Mouse (Mus musculus): ENCODE results near the gene Slc6a16. TPM values are rescaled to one million over a fixed set of nuclear protein-coding genes. Genes with fewer than 3 reads are reported as not detected.

The Slc6a16 gene
- polyA plus RNA-seq, 2 experiments: 0.03 TPM; not detected in 1

- Histone ChIP-seq H3K4me1 (replicated peaks; ENCODE audit: control insufficient read depth in 2 of 2, insufficient read depth in 2 of 2, low read length in 1 of 2) (peaks cover 0 to 20% of the 10 kb centered on the region in 2 experiments; a peak in 2 of 4 replicates), H3K27me3 (ENCODE audit: control insufficient read depth, insufficient read depth, low read length) (no peaks in the 10 kb centered on the region), H3K4me2 (ENCODE audit: low read depth) (peak overlapping the region; percentile 70), H3K9ac (replicated peaks) (peak overlapping the region; percentile 66), H3K9me3 (ENCODE audit: control insufficient read depth, low read length) (no peaks in the 10 kb centered on the region), H3K36me3 (replicated peaks; ENCODE audit: control insufficient read depth, insufficient read depth, low read depth) (no peaks in the 10 kb centered on the region), H3K27ac (peak overlapping the region; percentile 33; the same call in 1 of the 2 replicates), H3K4me3 (ENCODE audit: insufficient read depth in 1 of 2, low read depth in 2 of 2, low read length in 2 of 2) (peak overlapping the region; percentile 50 to 61)
- WGBS (ENCODE audit: insufficient replicate concordance): 33% methylated on average over 17 of the region's 17 CpGs
- ATAC-seq (ENCODE audit: insufficient read depth): no peak; the same call in 1 of the 2 replicates
- TF ChIP-seq EP300 (IDR thresholded peaks at IDR 0.05; ENCODE audit: low read depth): no peak
- TF ChIP-seq CTCF (IDR thresholded peaks at IDR 0.05; ENCODE audit: low read depth): no peak
- DNase-seq (ENCODE audit: low read depth in 3 of 3, low spot score in 3 of 3): no peak
These were observed 2.9 kb upstream of the Slc6a16 start for GRCm38 (mm10) chr7:45237747-45238699.

GRCm38 (mm10) chr7:45238723-45239496 lies 2.0 kb upstream of the Slc6a16 start, which contains the start of gene Cd37:
Cd37 (minus strand) TSS chr7:45239115.
- Histone ChIP-seq H3K27ac (peak within 1 kb of the TSS; percentile 33; the same call in 1 of the 2 replicates), H3K36me3 (replicated peaks; ENCODE audit: control insufficient read depth, insufficient read depth, low read depth) (no peaks in the 10 kb centered on the region), H3K4me3 (ENCODE audit: insufficient read depth in 1 of 2, low read depth in 2 of 2, low read length in 2 of 2) (peak within 1 kb of the TSS; percentile 50 to 61), H3K9ac (replicated peaks) (peak within 1 kb of the TSS; percentile 66), H3K4me1 (replicated peaks; ENCODE audit: control insufficient read depth in 2 of 2, insufficient read depth in 2 of 2, low read length in 1 of 2) (peaks cover 0 to 13% of the 10 kb centered on the region in 2 experiments; a peak in 2 of 4 replicates), H3K4me2 (ENCODE audit: low read depth) (peak within 1 kb of the TSS; percentile 70), H3K9me3 (ENCODE audit: control insufficient read depth, low read length) (no peaks in the 10 kb centered on the region), H3K27me3 (ENCODE audit: control insufficient read depth, insufficient read depth, low read length) (no peaks in the 10 kb centered on the region)
- DNase-seq (ENCODE audit: low read depth in 3 of 3, low spot score in 3 of 3) (peak; percentile 36 to 62 (median 42)), ATAC-seq (ENCODE audit: insufficient read depth) (peak; percentile 79)
- 7% methylated on average over 20 of the region's 20 CpGs for WGBS (ENCODE audit: insufficient replicate concordance)
- TF ChIP-seq CTCF (IDR thresholded peaks at IDR 0.05; ENCODE audit: low read depth): no peak

- Histone ChIP-seq H3K27me3 (ENCODE audit: control insufficient read depth, insufficient read depth, low read length) (no peaks in the 10 kb centered on the region), H3K4me2 (ENCODE audit: low read depth) (no peak overlapping the region), H3K4me3 (ENCODE audit: insufficient read depth in 1 of 2, low read depth in 2 of 2, low read length in 2 of 2) (no peak overlapping the region), H3K9me3 (ENCODE audit: control insufficient read depth, low read length) (no peaks in the 10 kb centered on the region), H3K36me3 (replicated peaks; ENCODE audit: control insufficient read depth, insufficient read depth, low read depth) (no peaks in the 10 kb centered on the region), H3K9ac (replicated peaks) (no peak overlapping the region), H3K4me1 (replicated peaks; ENCODE audit: control insufficient read depth in 2 of 2, insufficient read depth in 2 of 2, low read length in 1 of 2) (peaks cover 0 to 7% of the 10 kb centered on the region in 2 experiments; a peak in 1 of 4 replicates), H3K27ac (no peak overlapping the region)
- ATAC-seq (ENCODE audit: insufficient read depth) (no peak), DNase-seq (ENCODE audit: low read depth in 3 of 3, low spot score in 3 of 3) (no peak)
- no peak for TF ChIP-seq CTCF (IDR thresholded peaks at IDR 0.05; ENCODE audit: low read depth)
- TF ChIP-seq EP300 (IDR thresholded peaks at IDR 0.05; ENCODE audit: low read depth): no peak
- 66% methylated on average over 7 of the region's 7 CpGs for WGBS (ENCODE audit: insufficient replicate concordance)
These were observed 776 bp upstream of the Slc6a16 start for GRCm38 (mm10) chr7:45240109-45240508.

- no peak for TF ChIP-seq CTCF (IDR thresholded peaks at IDR 0.05; ENCODE audit: low read depth)
- TF ChIP-seq EP300 (IDR thresholded peaks at IDR 0.05; ENCODE audit: low read depth): no peak
- no peaks in the 10 kb centered on the region for H3K36me3 ChIP-seq (replicated peaks; ENCODE audit: control insufficient read depth, insufficient read depth, low read depth)
- H3K27me3 ChIP-seq (ENCODE audit: control insufficient read depth, insufficient read depth, low read length): no peaks in the 10 kb centered on the region
- ATAC-seq (ENCODE audit: insufficient read depth) (no peak), DNase-seq (ENCODE audit: low read depth in 3 of 3, low spot score in 3 of 3) (no peak)
- H3K4me3 ChIP-seq (ENCODE audit: insufficient read depth in 1 of 2, low read depth in 2 of 2, low read length in 2 of 2): no peak overlapping the region
- 76% methylated on average over 6 of the region's 6 CpGs for WGBS (ENCODE audit: insufficient replicate concordance)
- no peaks in the 10 kb centered on the region for H3K9me3 ChIP-seq (ENCODE audit: control insufficient read depth, low read length)
- peaks cover 0 to 7% of the 10 kb centered on the region in 2 experiments; a peak in 1 of 4 replicates for H3K4me1 ChIP-seq (replicated peaks; ENCODE audit: control insufficient read depth in 2 of 2, insufficient read depth in 2 of 2, low read length in 1 of 2)
- H3K4me2 ChIP-seq (ENCODE audit: low read depth): peak overlapping the region; percentile 24; the same call in 1 of the 2 replicates
- no peak overlapping the region for H3K9ac ChIP-seq (replicated peaks)
- no peak overlapping the region for H3K27ac ChIP-seq
These were observed 484 bp downstream of the Slc6a16 start for GRCm38 (mm10) chr7:45241389-45241749.
